14 mouse cellular contexts compared by ENCODE assay signal in genomic region chr10:118470296-118470957, GRCm38 (mm10). TPM values are rescaled to one million over a fixed set of nuclear protein-coding genes. Genes with fewer than 3 reads are reported as not detected.
DNase-seq lines count a peak whose midpoint lies in the region; ATAC-seq and TF ChIP-seq lines count a peak whose summit lies in the region.
"Had no signal": no experiment of that assay in that cellular context is flagged by ENCODE, and none has a peak within 500 bp of the region (broad histone marks: within the 10 kb centered on the region; RNA-seq: fewer than 3 reads in every experiment).

No protein-coding gene starts in this region.

- H3K9me3 ChIP-seq in midbrain, postnatal 0 days (ENCODE audit: low read length): no peaks in the 10 kb centered on the region
- no peaks in the 10 kb centered on the region for H3K9me3 ChIP-seq in midbrain, embryonic 10.5 days (replicated peaks)
- H3K9me3 ChIP-seq: forebrain, embryonic 12.5 days had no signal

- no peak for DNase-seq in frontal cortex, postnatal 10 days (ENCODE audit: low spot score in 2 of 2)
- DNase-seq in urinary bladder, postnatal 14 days (ENCODE audit: low spot score): peak; percentile 5
- DNase-seq in urinary bladder, postnatal 25 days (ENCODE audit: low spot score): no peak
- no peak for DNase-seq in midbrain, postnatal 0 days (ENCODE audit: low spot score)
- no peak for DNase-seq in adrenal gland, adult 18-20 months (ENCODE audit: low spot score in 2 of 2)
- DNase-seq in midbrain, embryonic 10.5 days (ENCODE audit: low spot score): no peak
- DNase-seq: heart, adult 18-20 months; kidney, postnatal 36 days; liver; lung, postnatal 14 days had no signal

- no peaks in the 10 kb centered on the region for H3K36me3 ChIP-seq in midbrain, postnatal 0 days (ENCODE audit: insufficient read depth, low read length)
- no peaks in the 10 kb centered on the region for H3K36me3 ChIP-seq in midbrain, embryonic 10.5 days
- H3K36me3 ChIP-seq: forebrain, embryonic 12.5 days had no signal

- no peaks in the 10 kb centered on the region for H3K27me3 ChIP-seq in midbrain, postnatal 0 days (ENCODE audit: insufficient read depth, low read length)
- no peaks in the 10 kb centered on the region for H3K27me3 ChIP-seq in midbrain, embryonic 10.5 days (ENCODE audit: low read depth, poor library complexity, severe bottlenecking)
- H3K27me3 ChIP-seq: forebrain, embryonic 12.5 days had no signal

- no peak for TF ChIP-seq CTCF in midbrain, postnatal 0 days (IDR thresholded peaks at IDR 0.05)

- H3K9ac ChIP-seq in midbrain, postnatal 0 days (replicated peaks; ENCODE audit: low read length, poor library complexity, severe bottlenecking): no peak overlapping the region
- H3K9ac ChIP-seq: forebrain, embryonic 12.5 days had no signal

- H3K27ac ChIP-seq in midbrain, postnatal 0 days (ENCODE audit: low read depth, low read length): no peak overlapping the region
- H3K27ac ChIP-seq in midbrain, embryonic 10.5 days (replicated peaks): no peak overlapping the region
- H3K27ac ChIP-seq: forebrain, embryonic 12.5 days; hindbrain, postnatal 0 days had no signal

- 81% methylated on average over 13 of the region's 13 CpGs for WGBS in midbrain, postnatal 0 days
- 79% methylated on average over 13 of the region's 13 CpGs for WGBS in midbrain, embryonic 10.5 days

- H3K4me1 ChIP-seq in midbrain, postnatal 0 days (ENCODE audit: insufficient read depth, low read length): no peaks in the 10 kb centered on the region
- H3K4me1 ChIP-seq in midbrain, embryonic 10.5 days: no peaks in the 10 kb centered on the region
- H3K4me1 ChIP-seq: forebrain, embryonic 12.5 days had no signal

- H3K4me3 ChIP-seq in midbrain, postnatal 0 days (ENCODE audit: low read depth, low read length): no peak overlapping the region
- no peak overlapping the region for H3K4me3 ChIP-seq in midbrain, embryonic 10.5 days
- H3K4me3 ChIP-seq: forebrain, embryonic 12.5 days had no signal

- no peak overlapping the region for H3K4me2 ChIP-seq in midbrain, postnatal 0 days (ENCODE audit: low read depth, low read length, poor library complexity, severe bottlenecking)
- H3K4me2 ChIP-seq: forebrain, embryonic 12.5 days had no signal

- ATAC-seq in frontal cortex, adult (ENCODE audit: low TSS enrichment): peak; percentile 99
- peak; percentile 78 for ATAC-seq in megakaryocyte, adult 5-6 weeks (ENCODE audit: poor library complexity, severe bottlenecking)
- no peak for ATAC-seq in midbrain, postnatal 0 days (ENCODE audit: low FRiP score)
- ATAC-seq: hindbrain, postnatal 0 days had no signal

RNA-seq across cellular contexts. Expression of gene Ifng, which starts 29.6 kb away (rescaled TPM):
- total RNA-seq in megakaryocyte, adult 5-6 weeks (2015): 0.94 and 1.9 TPM in 2 replicates
- 1.6 and 2.6 TPM in 2 replicates for total RNA-seq in megakaryocyte, adult 5-6 weeks (2017)
- not detected in 2 replicates for total RNA-seq in midbrain, postnatal 0 days (2014; rRNA removed)
- not detected in 2 replicates for polyA plus RNA-seq in midbrain, postnatal 0 days (2015; fragmentation: Nextera tagmentation; extraction: Ambion mirVana)
- not detected for total RNA-seq in adrenal gland, adult 18-20 months (2021)
- not detected in 2 replicates for polyA plus RNA-seq in midbrain, embryonic 10.5 days (2016; fragmentation: Nextera tagmentation; extraction: Ambion mirVana)
- total RNA-seq: heart, adult 18-20 months had no signal
- polyA plus RNA-seq: forebrain, embryonic 12.5 days; hindbrain, postnatal 0 days had no signal
